9 mouse cellular contexts compared by ENCODE assay signal in the genomic region with DNA sequence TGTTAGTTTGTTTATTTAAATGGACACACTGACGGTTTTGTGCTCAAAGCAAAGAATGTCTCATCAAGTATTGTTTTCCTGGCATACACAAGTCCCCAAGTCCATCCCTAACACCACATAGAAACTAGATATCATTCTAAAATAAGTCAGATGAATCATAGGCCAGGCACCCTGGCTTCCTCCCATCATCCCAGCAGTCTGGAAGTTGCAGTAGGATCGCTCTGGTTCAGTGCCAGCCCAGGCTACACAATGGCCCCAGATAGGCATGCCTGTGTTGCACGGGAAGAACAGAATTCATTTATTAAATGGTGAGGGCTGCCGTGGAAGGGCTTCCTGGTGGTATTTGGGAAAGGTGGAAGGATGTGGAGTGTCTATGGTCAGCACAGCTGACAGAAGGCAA. TPM values are rescaled to one million over a fixed set of nuclear protein-coding genes. Genes with fewer than 3 reads are reported as not detected.
DNase-seq lines count a peak whose midpoint lies in the region.
"Had no signal": no experiment of that assay in that cellular context is flagged by ENCODE, and none has a peak within 500 bp of the region (broad histone marks: within the 10 kb centered on the region; RNA-seq: fewer than 3 reads in every experiment).

No protein-coding gene starts in this region.

- intact Hi-C loops in heart, postnatal 10 days (cut with DNase I), result no loop called here

- DNase-seq in cerebellum, postnatal 10 days, result peak; percentile 52 to 62
- no peak for DNase-seq in cerebellum, adult 9-10 months
- DNase-seq in kidney, postnatal 10 days, result peak; percentile 49
- DNase-seq in kidney, adult 9 months, result no peak
- peak; percentile 62 for DNase-seq in Muller cell, postnatal 12 days (ENCODE audit: inconsistent ontology term)
- peak; percentile 52 to 65 for DNase-seq in heart, postnatal 10 days
- no peak for DNase-seq in layer of hippocampus, postnatal 14 days (ENCODE audit: low spot score in 2 of 2)
- DNase-seq: embryo, embryonic 11 days; thymus, adult 18-20 months had no signal

RNA-seq across cellular contexts. Expression of a gene that starts 31.5 kb away (rescaled TPM):
- 100 to 1,000 TPM in 1 of 2 experiments, 10 to 100 TPM in 1; 92.7 to 102 TPM for total RNA-seq in heart, postnatal 10 days (2021)
- 100 to 1,000 TPM; 118 to 128 TPM for total RNA-seq in layer of hippocampus, postnatal 14 days (2021)

Comparison
In these comparisons a context has a peak if more than half of its experiments do, and no peak if none do; other contexts are left out.
1. DNase-seq: peak in cerebellum, postnatal 10 days (2 of 2), kidney, postnatal 10 days (single experiment), Muller cell, postnatal 12 days (single experiment) and heart, postnatal 10 days (2 of 2); none in cerebellum, adult 9-10 months (single experiment), kidney, adult 9 months (single experiment) and layer of hippocampus, postnatal 14 days (0 of 2).